Mouse (Mus musculus) liver, postnatal 0 days (tissue): Measurements from ENCODE around the gene Ccl9. TPM values are rescaled to one million over a fixed set of nuclear protein-coding genes. Genes with fewer than 3 reads are reported as not detected.
"Not testable (repeated sequence)": the region's sequence is repeated elsewhere in the genome, so short reads cannot be mapped to it uniquely, and the experiment has no call there.

ENCODE experiments used
- ATAC-seq: fragments of 200-750 bp; cut with Nextera tagmentation; 2 replicates; pipeline ENCODE4 v1.8.0; 2017; ENCODE audit warnings: mild to moderate bottlenecking, moderate library complexity
- DNase-seq: peaks from one replicate; pipeline ENCODE4 v3.0.0-alpha.2; 2016
- H3K27ac ChIP-seq: fragments of 300-500 bp; sonication (generic); 2 replicates; pipeline ENCODE4 v1.5.1; 2014; ENCODE audit warnings: antibody characterized with exemption, moderate library complexity, mild to moderate bottlenecking, low read depth
- H3K27me3 ChIP-seq: fragments of 300-500 bp; sonication (generic); 2 replicates; pipeline ENCODE4 v1.6.1; 2014; ENCODE audit warnings: low read length, control low read depth, mixed read lengths; ENCODE audit not compliant: insufficient read depth
- H3K36me3 ChIP-seq: fragments of 300-500 bp; sonication (generic); replicated peaks from 2 replicates; pipeline ENCODE4 v1.6.1; 2014; ENCODE audit warnings: mild to moderate bottlenecking, control low read depth, low read length, moderate library complexity, mixed read lengths; ENCODE audit not compliant: insufficient read depth
- H3K4me1 ChIP-seq: fragments of 300-500 bp; sonication (generic); 2 replicates; pipeline ENCODE4 v1.6.1; 2014; ENCODE audit warnings: antibody characterized with exemption, mild to moderate bottlenecking, control low read depth; ENCODE audit not compliant: insufficient read depth
- H3K4me2 ChIP-seq: fragments of 300-500 bp; sonication (generic); 2 replicates; pipeline ENCODE4 v1.6.1; 2014; ENCODE audit warnings: low read depth, mild to moderate bottlenecking, low read length, moderate library complexity, mixed read lengths
- H3K4me3 ChIP-seq: fragments of 300-500 bp; sonication (generic); 2 replicates; pipeline ENCODE4 v1.5.1; 2014; ENCODE audit warnings: low read depth, low read length
- H3K9ac ChIP-seq: fragments of 300-500 bp; sonication (generic); replicated peaks from 2 replicates; pipeline ENCODE4 v1.6.1; 2014; ENCODE audit warnings: mild to moderate bottlenecking, moderate library complexity
- H3K9me3 ChIP-seq: fragments of 300-500 bp; sonication (generic); 2 replicates; pipeline ENCODE4 v1.6.1; 2016; ENCODE audit warnings: mild to moderate bottlenecking, control low read depth, low read length, mixed read lengths
- CTCF ChIP-seq: sonication (generic); IDR thresholded peaks from 2 replicates; pipeline ENCODE4 v1.5.1; 2016; ENCODE audit warnings: antibody characterized with exemption, low read depth
- EP300 ChIP-seq: IDR thresholded peaks from 2 replicates; pipeline ENCODE4 v1.6.1; 2016; ENCODE audit warnings: antibody characterized with exemption, low read depth, mild to moderate bottlenecking
- WGBS: fragments of 180-500 bp; shearing (Covaris S2); extraction: QIAGEN DNeasy Blood & Tissue Kit; methylation state at CpG from one replicate; pipeline ENCODE4 v1.1.7; 2014; ENCODE audit not compliant: insufficient replicate concordance; 5-methylcytosine and 5-hydroxymethylcytosine counted together
- polyA plus RNA-seq: library from polyadenylated mRNA; unstranded; fragments of >200 nt; fragmentation: Nextera tagmentation; extraction: Ambion mirVana; gene quantifications from 2 replicates; pipeline ENCODE4 v1.2.1, GENCODE M21; 2015

Gene Ccl9
- polyA plus RNA-seq, 1 experiment from 2014 or later: 92.6 TPM

DNA sequence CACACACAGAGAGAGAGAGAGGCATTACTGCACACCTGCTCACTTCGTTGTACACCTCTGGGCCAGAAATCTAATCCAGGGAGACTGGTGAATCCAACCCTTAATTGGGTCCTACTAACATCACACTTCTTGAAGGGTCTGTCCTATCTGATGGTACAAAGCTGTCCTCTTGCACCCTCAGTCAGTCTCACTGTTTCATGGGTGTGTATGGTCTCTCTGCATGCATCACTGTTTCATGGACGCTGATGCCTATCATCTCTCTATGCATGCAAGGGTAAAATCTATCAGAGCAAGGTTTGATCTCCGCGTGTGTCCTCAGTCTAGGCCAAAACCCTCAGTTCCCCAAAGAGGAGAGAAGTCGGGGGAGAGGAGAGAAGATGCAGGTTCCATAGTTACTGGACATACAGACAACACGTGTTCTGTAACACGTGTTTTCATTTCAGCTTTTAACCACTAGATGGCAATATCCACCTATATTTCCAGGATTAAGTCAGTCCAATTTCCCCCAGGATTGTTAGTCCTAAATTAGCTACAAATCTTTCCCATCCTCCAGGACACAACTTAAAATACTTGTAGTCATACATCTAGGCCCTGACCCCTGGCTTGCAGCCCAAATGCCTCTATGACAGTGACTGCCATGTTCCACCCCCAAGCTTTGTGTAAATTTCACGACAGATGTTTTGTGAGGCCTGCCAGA lies 22.2 kb downstream of the Ccl9 start:
- DNase-seq (no peak), ATAC-seq (0 out of 2 replicates have a peak, but pooled peaks have one; percentile 33)
- no peaks in the 10 kb centered on the region for H3K36me3 ChIP-seq
- no peak overlapping the region for H3K27ac ChIP-seq
- no peak overlapping the region for H3K4me3 ChIP-seq
- no peak overlapping the region for H3K9ac ChIP-seq
- no peak overlapping the region for H3K4me2 ChIP-seq
- TF ChIP-seq CTCF (peak; percentile 83), EP300 (no peak)
- H3K4me1 ChIP-seq: no peaks in the 10 kb centered on the region
- 24% methylated on average over 8 of the region's 8 CpGs for WGBS
- H3K27me3 ChIP-seq: no peaks in the 10 kb centered on the region
- H3K9me3 ChIP-seq: no peaks in the 10 kb centered on the region

- WGBS: 85% methylated on average over 5 of the region's 5 CpGs
- no peak for TF ChIP-seq CTCF
- no peak for TF ChIP-seq EP300
- Histone ChIP-seq H3K4me1 (peaks cover 3% of the 10 kb centered on the region; the same call in 1 of the 2 replicates), H3K27me3 (no peaks in the 10 kb centered on the region), H3K4me2 (no peak overlapping the region), H3K36me3 (no peaks in the 10 kb centered on the region), H3K27ac (no peak overlapping the region), H3K9me3 (no peaks in the 10 kb centered on the region), H3K9ac (no peak overlapping the region), H3K4me3 (no peak overlapping the region)
- DNase-seq: no peak
- no peak for ATAC-seq
Measured at GRCm38 (mm10) chr11:83551668-83552067, 26.8 kb downstream of the Ccl9 start.

- 75% methylated on average over 7 of the region's 7 CpGs for WGBS
- H3K27ac ChIP-seq: not testable (repeated sequence)
Measured at GRCm38 (mm10) chr11:83551037-83551436, 27.4 kb downstream of the Ccl9 start.

DNA sequence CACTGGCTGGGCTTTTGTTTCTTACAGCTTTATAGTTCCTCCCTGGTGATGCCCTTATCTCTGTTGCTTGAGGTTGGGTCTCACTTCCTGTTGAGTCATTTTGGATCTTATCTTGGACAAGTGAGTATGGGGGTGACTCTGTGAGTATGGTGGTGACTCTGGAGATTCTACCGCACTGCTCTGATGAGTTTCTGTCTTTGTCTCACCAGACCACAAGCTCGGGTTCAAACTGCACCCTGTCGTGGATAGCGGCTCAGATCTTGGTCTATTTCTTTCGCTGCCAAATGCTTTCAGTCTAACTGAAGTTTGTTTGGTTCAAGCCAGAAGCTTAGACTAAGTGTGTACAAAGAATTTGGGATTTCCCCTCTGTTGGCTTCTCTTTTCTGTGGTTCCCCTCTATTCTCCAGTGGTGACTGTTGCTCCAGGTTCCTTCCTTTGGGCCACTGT lies 28.2 kb downstream of the Ccl9 start:
- no peak overlapping the region for H3K9ac ChIP-seq
- no peak for ATAC-seq
- H3K4me2 ChIP-seq: no peak overlapping the region; the same call in 1 of the 2 replicates

More at GRCm38 (mm10) chr11:83551037-83551436, 27.4 kb downstream of the Ccl9 start:
- H3K4me2 ChIP-seq, DNase-seq, ATAC-seq, H3K9ac ChIP-seq, H3K27me3 ChIP-seq, H3K9me3 ChIP-seq, H3K4me3 ChIP-seq, H3K36me3 ChIP-seq, H3K4me1 ChIP-seq: not testable (repeated sequence)

DNA sequence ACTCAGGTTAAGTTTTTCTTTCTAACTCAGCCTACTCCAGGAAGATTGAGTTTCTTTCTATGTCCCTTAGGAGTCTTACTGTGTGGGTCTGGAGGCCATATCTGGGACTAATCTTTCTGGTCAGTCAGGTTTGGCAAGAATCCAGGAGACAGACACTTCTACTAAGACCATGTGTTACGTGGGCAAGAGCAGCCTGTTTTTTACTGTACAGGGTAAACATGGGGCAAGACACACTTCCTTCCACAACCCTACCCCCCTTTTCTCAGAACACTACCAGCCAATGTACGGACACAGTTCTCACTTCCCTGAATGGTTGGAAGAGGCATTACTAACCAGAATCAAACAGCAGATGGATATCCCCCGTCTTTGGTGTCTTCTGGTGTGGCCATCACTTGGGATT lies 34.2 kb downstream of the Ccl9 start:
- no peaks in the 10 kb centered on the region for H3K36me3 ChIP-seq
- H3K27ac ChIP-seq: no peak overlapping the region
- 36% methylated on average over 3 of the region's 3 CpGs for WGBS
- no peak overlapping the region for H3K9ac ChIP-seq
- DNase-seq: no peak
- H3K4me3 ChIP-seq: no peak overlapping the region
- H3K27me3 ChIP-seq: no peaks in the 10 kb centered on the region
- H3K4me2 ChIP-seq: no peak overlapping the region
- TF ChIP-seq CTCF: no peak
- no peak for TF ChIP-seq EP300
- no peaks in the 10 kb centered on the region for H3K9me3 ChIP-seq
- no peaks in the 10 kb centered on the region for H3K4me1 ChIP-seq
- ATAC-seq: peak; percentile 51; the same call in 1 of the 2 replicates

More for the DNA sequence above, 28.2 kb downstream of the Ccl9 start:
- WGBS: 37% methylated on average over 5 of the region's 5 CpGs
- DNase-seq: no peak
- Histone ChIP-seq H3K27me3 (no peaks in the 10 kb centered on the region), H3K9me3 (no peaks in the 10 kb centered on the region), H3K4me1 (peaks cover 3% of the 10 kb centered on the region; the same call in 1 of the 2 replicates), H3K27ac (peak overlapping the region; percentile 35), H3K36me3 (no peaks in the 10 kb centered on the region), H3K4me3 (no peak overlapping the region)
- TF ChIP-seq EP300 (no peak), CTCF (no peak)

DNA sequence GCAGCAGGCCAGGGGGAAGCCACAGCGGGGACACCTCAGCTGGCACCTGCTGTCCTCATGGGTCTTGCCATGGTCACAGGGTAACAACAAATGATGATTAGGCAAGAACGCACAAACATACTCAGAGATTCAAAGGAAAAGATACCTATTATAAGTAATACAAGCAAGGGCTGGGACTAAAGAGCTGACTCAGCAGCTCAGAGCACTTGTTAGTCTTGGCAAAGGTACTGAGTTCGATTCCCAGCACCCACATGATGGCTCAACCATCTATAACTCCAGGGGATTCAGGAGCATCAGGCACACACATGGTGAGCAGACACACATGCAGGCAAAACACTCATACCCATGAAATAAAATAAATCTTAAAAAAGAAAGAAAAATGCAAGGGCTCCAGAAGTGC lies 37.0 kb downstream of the Ccl9 start:
- H3K4me2 ChIP-seq: no peak overlapping the region
- no peaks in the 10 kb centered on the region for H3K27me3 ChIP-seq
- WGBS: 69% methylated on average over 3 of the region's 3 CpGs
- DNase-seq: no peak
- no peak overlapping the region for H3K4me3 ChIP-seq
- ATAC-seq: no peak
- TF ChIP-seq CTCF: no peak
- TF ChIP-seq EP300: no peak
- no peaks in the 10 kb centered on the region for H3K4me1 ChIP-seq
- H3K9ac ChIP-seq: no peak overlapping the region
- H3K9me3 ChIP-seq: no peaks in the 10 kb centered on the region
- H3K36me3 ChIP-seq: no peaks in the 10 kb centered on the region
- 0 out of 2 replicates have a peak overlapping the region, but pooled peaks have one; percentile 18 for H3K27ac ChIP-seq
